Mouse (Mus musculus) bone marrow macrophage, adult 2 months (primary cell): ENCODE measurements around the gene Ryr3. TPM values are rescaled to one million over a fixed set of nuclear protein-coding genes. Genes with fewer than 3 reads are reported as not detected.

ENCODE experiments used
- H3K27ac ChIP-seq: 2 replicates; pipeline ENCODE4 v1.5.1; 2012; ENCODE audit warnings: low read depth, low read length; ENCODE audit not compliant: insufficient read depth
- H3K4me1 ChIP-seq: 2 replicates; pipeline ENCODE4 v1.6.1; 2012; ENCODE audit warnings: low read length; ENCODE audit not compliant: control insufficient read depth, insufficient read depth
- H3K4me3 ChIP-seq: 2 replicates; pipeline ENCODE4 v1.5.1; 2012; ENCODE audit warnings: mild to moderate bottlenecking, low read length, moderate library complexity; ENCODE audit not compliant: insufficient read depth
- CTCF ChIP-seq: IDR thresholded peaks from 2 replicates; pipeline ENCODE4 v1.5.1; 2012; ENCODE audit warnings: low read depth, mild to moderate bottlenecking, low read length, moderate library complexity
- POLR2A ChIP-seq: IDR thresholded peaks from 2 replicates; pipeline ENCODE4 v1.6.1; 2012; ENCODE audit warnings: mild to moderate bottlenecking, low read depth, low read length, borderline replicate concordance
- polyA plus RNA-seq: library from polyadenylated mRNA; stranded (reverse); fragments of >200 nt; gene quantifications from 2 replicates; pipeline ENCODE4 v1.2.4, GENCODE M21; 2012; ENCODE audit not compliant: missing spikeins, insufficient read depth, insufficient read length

The Ryr3 gene
- polyA plus RNA-seq, 1 experiment: not detected

DNA sequence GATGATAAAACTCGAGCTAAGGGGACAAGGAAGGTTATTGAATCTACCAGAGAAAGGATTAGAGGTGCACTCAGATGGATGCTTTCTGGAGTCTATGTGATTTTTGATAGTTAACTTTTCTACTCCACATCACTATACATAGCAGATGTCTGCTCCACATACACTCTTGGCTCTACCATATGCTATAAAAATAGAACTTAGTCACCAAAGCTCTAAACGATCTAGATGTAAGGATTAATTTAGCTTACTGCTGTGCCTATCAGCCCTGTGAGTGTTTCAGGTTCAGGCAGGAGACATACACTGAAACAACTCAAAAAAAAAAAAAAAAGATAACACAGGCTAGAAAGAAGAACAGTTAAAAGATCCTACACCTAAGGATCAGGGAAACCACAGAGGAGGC, 410.9 kb downstream of the Ryr3 start:
- TF ChIP-seq CTCF (no peak), POLR2A (no peak)
- Histone ChIP-seq H3K27ac (no peak overlapping the region), H3K4me1 (no peaks in the 10 kb centered on the region), H3K4me3 (no peak overlapping the region)

DNA sequence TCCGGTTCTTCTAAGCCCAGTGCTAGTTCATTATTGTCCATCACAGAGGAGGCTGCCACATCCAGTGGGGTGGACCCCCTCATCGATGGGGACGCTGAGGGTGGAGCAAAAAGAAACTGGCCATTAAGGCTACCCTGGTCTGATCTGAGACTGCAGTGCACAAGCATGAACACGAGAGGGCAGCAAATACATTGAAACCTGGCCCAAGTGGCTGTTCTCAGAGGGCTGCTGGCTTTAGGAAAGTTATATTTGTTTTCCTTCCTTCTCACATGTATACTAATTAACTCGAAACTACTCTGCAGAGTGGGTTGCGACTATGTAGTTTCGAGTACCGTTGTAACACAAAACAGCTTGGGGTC, 416.9 kb downstream of the Ryr3 start:
- H3K4me3 ChIP-seq: no peak overlapping the region
- TF ChIP-seq POLR2A (no peak), CTCF (peak; percentile 72)

DNA sequence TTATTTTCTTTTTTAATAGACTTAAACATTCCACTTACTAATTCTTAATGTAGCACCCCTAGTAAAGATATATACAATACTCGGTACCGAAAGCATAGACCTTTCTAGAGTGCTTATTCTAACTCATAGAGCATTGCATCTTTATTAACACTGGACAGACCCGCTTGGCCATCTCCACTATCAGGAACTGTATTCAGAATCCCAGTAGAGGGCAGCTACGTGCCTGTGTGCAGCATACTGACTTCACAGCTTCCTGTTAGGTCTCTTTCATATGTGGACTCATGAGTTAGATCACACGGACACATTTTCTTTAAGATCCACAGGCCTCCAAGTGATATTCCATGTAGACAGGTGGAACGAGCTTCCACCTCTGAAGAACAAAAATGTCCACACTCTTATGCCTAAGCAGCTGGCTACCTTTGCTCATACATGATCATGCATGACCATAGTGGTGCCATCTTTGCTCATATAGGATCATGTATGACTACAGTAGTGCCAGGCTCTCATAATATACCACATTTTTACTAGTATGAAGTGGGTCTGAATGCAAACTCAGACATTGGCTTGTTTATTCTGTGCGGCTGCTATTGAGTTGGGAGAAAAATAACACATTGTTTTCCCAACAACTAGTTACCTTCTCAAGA, 417.4 kb downstream of the Ryr3 start:
- Histone ChIP-seq H3K27ac (no peak overlapping the region), H3K4me3 (no peak overlapping the region), H3K4me1 (no peaks in the 10 kb centered on the region)
- TF ChIP-seq POLR2A (no peak), CTCF (no peak)

More for the DNA sequence above, 416.9 kb downstream of the Ryr3 start:
- H3K4me1 ChIP-seq: no peaks in the 10 kb centered on the region
- no peak overlapping the region for H3K27ac ChIP-seq

DNA sequence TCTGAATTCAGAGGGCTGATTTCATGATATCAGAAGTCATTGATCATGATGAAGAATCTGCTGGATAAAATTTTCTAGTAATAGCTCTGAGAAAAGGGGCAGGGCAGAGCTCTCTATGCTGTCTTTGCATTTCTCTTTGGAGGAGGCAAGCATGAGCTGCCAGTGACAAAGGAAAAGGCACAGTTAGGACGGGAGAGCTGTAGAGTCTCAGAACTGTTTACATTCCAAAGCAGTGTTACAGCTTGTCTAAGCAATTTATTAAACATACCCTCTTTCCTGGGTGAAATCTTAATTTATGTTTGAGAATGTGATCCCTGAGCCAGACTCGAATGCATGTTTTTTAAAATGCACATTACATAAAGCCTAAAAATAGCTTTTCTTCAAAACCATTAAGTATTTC, 435.3 kb downstream of the Ryr3 start:
- TF ChIP-seq POLR2A: no peak
- TF ChIP-seq CTCF: no peak
- Histone ChIP-seq H3K27ac (no peak overlapping the region), H3K4me1 (no peaks in the 10 kb centered on the region), H3K4me3 (no peak overlapping the region)

DNA sequence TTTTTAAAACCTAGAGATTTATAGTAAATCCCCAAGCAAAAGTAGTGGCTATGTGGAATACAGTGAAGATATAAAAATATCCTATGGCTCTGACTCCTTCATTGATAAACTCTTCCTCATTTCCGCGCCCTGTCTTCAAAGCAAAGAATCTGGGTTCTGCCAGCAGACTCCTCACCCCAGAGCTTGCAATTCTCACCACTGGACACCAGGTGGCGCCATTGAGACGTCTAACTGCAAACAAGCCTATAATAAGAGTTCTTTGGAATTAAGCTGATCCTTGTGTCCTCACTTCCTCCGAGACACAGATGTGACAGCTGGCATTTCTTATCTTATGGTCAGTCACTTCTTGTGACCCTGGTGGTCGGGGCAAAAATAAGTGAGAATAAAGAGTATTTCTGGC, 442.1 kb downstream of the Ryr3 start:
- TF ChIP-seq POLR2A (no peak), CTCF (peak; percentile 60; the same call in 1 of the 2 replicates)
- no peak overlapping the region for H3K4me3 ChIP-seq
- H3K27ac ChIP-seq: no peak overlapping the region
- H3K4me1 ChIP-seq: no peaks in the 10 kb centered on the region

DNA sequence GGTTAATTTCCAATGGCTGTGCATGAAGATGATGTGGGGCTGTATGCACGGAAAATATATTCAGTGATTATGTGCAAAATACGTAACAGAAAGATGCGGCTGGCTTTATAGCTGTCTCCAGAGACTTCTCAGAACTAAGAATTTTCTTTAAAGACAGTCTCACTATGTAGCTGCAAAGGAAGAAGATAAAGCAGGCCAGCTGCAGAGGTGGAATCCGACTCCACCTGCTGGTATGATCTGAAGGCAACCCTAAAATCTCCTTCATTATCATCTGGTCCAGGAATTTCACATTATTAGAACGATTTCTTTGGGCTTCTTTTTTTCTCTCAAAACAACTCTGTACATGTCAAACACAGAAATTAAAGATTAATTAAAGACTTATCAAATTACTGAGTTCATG, 449.2 kb downstream of the Ryr3 start:
- Histone ChIP-seq H3K4me1 (no peaks in the 10 kb centered on the region), H3K27ac (no peak overlapping the region), H3K4me3 (no peak overlapping the region)
- TF ChIP-seq CTCF (no peak), POLR2A (no peak)

DNA sequence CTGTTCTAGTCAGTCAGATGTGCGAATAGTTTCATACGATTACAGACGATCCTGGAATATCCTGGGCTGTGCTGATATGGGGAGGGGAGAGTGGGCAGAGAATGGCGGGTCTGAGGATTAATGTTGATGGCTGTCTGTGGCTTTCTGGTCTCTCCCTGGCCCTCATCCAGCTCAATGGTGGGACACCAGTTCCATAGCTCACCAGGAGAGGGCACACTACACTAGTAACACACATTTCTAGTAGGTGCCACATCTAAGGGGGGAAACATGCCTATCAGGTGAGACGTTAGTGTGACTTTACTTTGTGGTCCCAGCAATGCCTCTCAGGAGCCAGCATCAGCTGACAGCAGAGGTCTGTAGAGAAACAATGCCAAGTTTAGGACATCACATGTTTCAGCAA, 451.9 kb downstream of the Ryr3 start:
- no peak overlapping the region for H3K27ac ChIP-seq
- TF ChIP-seq CTCF (no peak), POLR2A (no peak)

DNA sequence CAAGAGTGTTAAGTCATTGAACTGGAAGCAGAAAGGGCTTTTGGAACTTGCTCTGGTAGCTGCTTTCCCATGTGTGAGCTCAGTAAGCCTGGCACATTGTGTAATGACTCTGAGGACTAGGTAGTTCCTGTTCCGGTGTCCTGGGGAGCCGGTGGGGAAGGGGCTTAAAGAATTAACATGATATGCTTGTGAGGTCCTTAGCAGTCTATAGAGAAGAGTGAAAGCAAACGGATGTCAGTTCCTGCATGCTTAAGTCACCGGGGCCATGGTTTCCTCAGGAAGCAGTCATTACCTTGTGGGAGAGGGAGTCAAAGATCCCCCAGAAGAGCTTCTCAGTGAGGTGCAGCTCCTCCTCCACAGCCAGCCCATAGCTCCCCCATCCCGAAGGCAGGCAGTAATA, 452.6 kb downstream of the Ryr3 start:
- Histone ChIP-seq H3K4me3 (no peak overlapping the region), H3K27ac (no peak overlapping the region), H3K4me1 (no peaks in the 10 kb centered on the region)
- TF ChIP-seq CTCF: no peak
- TF ChIP-seq POLR2A: no peak

More for the DNA sequence above, 451.9 kb downstream of the Ryr3 start:
- Histone ChIP-seq H3K4me3 (no peak overlapping the region), H3K4me1 (no peaks in the 10 kb centered on the region)

DNA sequence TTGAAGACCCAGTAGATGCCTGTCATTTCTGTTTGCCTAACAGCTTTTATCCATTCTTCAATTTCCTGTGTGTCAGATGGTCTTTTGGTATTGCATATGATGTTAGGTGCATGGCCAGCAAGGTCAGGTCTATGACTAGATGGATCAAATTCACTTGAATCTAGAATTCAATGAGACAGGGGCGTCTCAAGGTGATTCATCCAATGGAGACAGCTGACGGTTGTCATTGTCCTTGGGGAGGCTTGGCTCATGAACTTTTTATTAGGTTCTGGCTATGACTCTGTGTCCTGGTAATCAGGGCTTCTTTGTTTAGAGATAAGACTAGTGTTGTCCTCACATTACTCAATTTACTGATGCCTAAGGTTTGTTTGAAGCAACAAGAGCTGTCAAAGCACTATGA, 454.9 kb downstream of the Ryr3 start:
- Histone ChIP-seq H3K27ac (no peak overlapping the region), H3K4me1 (no peaks in the 10 kb centered on the region), H3K4me3 (no peak overlapping the region)
- no peak for TF ChIP-seq CTCF
- TF ChIP-seq POLR2A: no peak

DNA sequence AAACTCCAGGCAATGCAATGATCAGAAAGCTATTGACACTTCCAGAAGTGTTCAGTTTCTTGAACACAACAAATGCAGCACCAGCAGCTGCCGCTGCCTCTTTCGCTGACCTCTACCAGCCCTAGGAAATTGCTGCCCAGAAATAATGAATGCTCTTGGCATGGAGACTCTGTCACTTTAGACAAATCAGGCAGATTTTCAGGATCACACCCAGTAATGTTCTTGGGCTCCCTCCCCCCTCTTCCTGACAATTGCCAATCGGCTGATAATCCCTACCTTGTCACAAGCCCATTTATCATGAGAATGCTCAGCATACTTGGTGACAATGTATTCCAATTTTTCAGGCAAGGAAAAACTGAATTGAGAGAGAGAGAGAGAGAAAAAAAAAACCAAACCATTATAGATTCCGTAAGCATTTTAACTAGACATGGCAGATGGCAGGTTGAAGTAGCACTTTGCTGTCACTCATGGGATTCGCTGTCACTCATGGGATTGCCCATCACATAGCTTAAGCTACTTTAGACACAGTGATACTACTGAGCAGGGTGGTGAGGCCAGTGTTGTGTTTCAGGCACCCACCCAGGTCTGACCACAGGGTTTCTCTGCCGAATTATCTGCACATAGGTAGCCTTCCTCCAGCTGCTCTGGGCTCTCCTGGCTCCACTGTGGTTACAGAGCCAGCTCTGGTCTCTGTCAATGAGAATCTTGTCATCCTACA, 455.5 kb downstream of the Ryr3 start:
- Histone ChIP-seq H3K4me1 (no peaks in the 10 kb centered on the region), H3K27ac (no peak overlapping the region), H3K4me3 (no peak overlapping the region)
- TF ChIP-seq CTCF: no peak
- TF ChIP-seq POLR2A: no peak

DNA sequence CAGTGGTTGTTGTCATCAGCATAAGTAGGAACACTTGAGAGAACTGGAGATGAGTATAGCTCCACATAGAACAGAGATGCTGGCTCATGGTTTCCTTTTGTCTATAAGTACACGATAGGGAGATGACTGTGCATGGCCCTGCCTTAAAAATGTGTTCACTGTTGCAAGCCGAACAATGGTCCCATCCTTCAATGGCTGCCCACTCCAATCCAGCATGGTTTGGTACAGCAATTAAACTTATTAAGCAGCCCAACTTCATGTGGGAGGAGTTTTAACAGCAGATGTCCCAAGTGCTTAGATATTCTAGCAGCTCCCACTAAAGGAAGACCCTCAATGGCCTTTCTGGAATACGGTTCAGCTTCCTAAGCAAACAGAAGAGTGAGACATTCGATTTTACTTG, 456.2 kb downstream of the Ryr3 start:
- no peak overlapping the region for H3K4me3 ChIP-seq
- H3K4me1 ChIP-seq: no peaks in the 10 kb centered on the region
- no peak for TF ChIP-seq POLR2A
- no peak for TF ChIP-seq CTCF
- no peak overlapping the region for H3K27ac ChIP-seq
